Mouse (Mus musculus) liver, embryonic 14.5 days (tissue): Measurements from ENCODE around the gene Tvp23b.

Source experiments
- CTCF ChIP-seq: IDR thresholded peaks from 2 replicates; pipeline ENCODE4 v1.5.1; 2016; ENCODE audit warnings: antibody characterized with exemption, low read depth, control low read depth
- EP300 ChIP-seq: IDR thresholded peaks from 2 replicates; pipeline ENCODE4 v1.6.1; 2016; ENCODE audit warnings: antibody characterized with exemption, low read depth

- TF ChIP-seq CTCF (no peak), EP300 (no peak)
Measured at GRCm38 (mm10) chr11:62866685-62867084, 12.6 kb upstream of the Tvp23b start.
